Comparison of ENCODE assay signal across 29 mouse cellular contexts in the genomic region with DNA sequence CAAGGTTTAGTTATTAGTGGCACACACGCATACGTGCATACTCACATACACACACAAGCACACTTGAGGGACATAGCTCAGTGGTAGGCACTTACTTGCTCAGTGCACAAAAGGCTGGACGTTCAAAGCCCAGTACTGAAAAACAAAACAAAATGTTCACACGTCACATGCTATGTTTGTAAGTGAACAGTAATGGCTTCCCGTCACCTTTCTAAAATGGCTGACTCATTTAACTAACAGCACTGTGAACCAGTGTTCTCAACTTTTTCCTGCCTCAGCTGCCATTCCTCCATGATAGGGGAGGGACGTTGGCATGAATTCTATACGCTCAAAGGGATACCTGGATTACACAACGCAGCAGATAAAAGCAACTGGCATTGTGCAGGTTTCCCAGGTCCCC. TPM values are rescaled to one million over a fixed set of nuclear protein-coding genes. Genes with fewer than 3 reads are reported as not detected.
A peak's percentile ranks its signal among the peaks of the same experiment; 100 is the strongest.
DNase-seq lines count a peak whose midpoint lies in the region; ATAC-seq and TF ChIP-seq lines count a peak whose summit lies in the region.
"Had no signal": no experiment of that assay in that cellular context is flagged by ENCODE, and none has a peak within 500 bp of the region (broad histone marks: within the 10 kb centered on the region; RNA-seq: fewer than 3 reads in every experiment).

No protein-coding gene starts in this region.

- 84% methylated on average over 8 of the region's 8 CpGs for WGBS in embryonic facial prominence, embryonic 15.5 days
- WGBS in embryonic facial prominence, embryonic 10.5 days = 94% methylated on average over 8 of the region's 8 CpGs
- 78% methylated on average over 8 of the region's 8 CpGs for WGBS in lung, adult 2 months
- WGBS in hindbrain, embryonic 13.5 days = 96% methylated on average over 8 of the region's 8 CpGs

- H3K4me2 ChIP-seq in embryonic facial prominence, embryonic 15.5 days (replicated peaks) = no peak overlapping the region
- no peak overlapping the region for H3K4me2 ChIP-seq in hindbrain, embryonic 13.5 days
- H3K4me2 ChIP-seq: midbrain, embryonic 13.5 days; neural tube, embryonic 15.5 days had no signal

- no peak for ATAC-seq in embryonic facial prominence, embryonic 15.5 days (ENCODE audit: insufficient number of reproducible peaks, low FRiP score, low TSS enrichment, low read depth)
- no peak for ATAC-seq in hindbrain, embryonic 13.5 days (ENCODE audit: low FRiP score)
- no peak for ATAC-seq in cerebellum, adult (ENCODE audit: insufficient number of reproducible peaks, low FRiP score, low TSS enrichment)
- ATAC-seq: hindbrain, postnatal 0 days; liver, embryonic 12.5 days; midbrain, embryonic 13.5 days had no signal

- peaks cover 25% of the 10 kb centered on the region for H3K36me3 ChIP-seq in embryonic facial prominence, embryonic 15.5 days
- peaks cover 28% of the 10 kb centered on the region for H3K36me3 ChIP-seq in embryonic facial prominence, embryonic 10.5 days (replicated peaks)
- H3K36me3 ChIP-seq in hindbrain, embryonic 13.5 days = peaks cover 26% of the 10 kb centered on the region

- TF ChIP-seq CTCF in lung, adult 2 months (IDR thresholded peaks at IDR 0.05; ENCODE audit: insufficient read depth, low read length) = no peak

- peaks cover 22% of the 10 kb centered on the region for H3K4me1 ChIP-seq in embryonic facial prominence, embryonic 15.5 days
- peaks cover 14% of the 10 kb centered on the region for H3K4me1 ChIP-seq in embryonic facial prominence, embryonic 10.5 days
- H3K4me1 ChIP-seq in lung, adult 2 months (ENCODE audit: control insufficient read depth, insufficient read depth, low read length) = peaks cover 5% of the 10 kb centered on the region; the same call in 1 of the 2 replicates
- peaks cover 7% of the 10 kb centered on the region for H3K4me1 ChIP-seq in hindbrain, embryonic 13.5 days (replicated peaks)
- H3K4me1 ChIP-seq: midbrain, embryonic 13.5 days had no signal

- no peak overlapping the region for H3K4me3 ChIP-seq in embryonic facial prominence, embryonic 15.5 days (replicated peaks)
- no peak overlapping the region for H3K4me3 ChIP-seq in embryonic facial prominence, embryonic 10.5 days
- H3K4me3 ChIP-seq in lung, adult 2 months (replicated peaks; ENCODE audit: extremely low read depth, low read depth, low read length) = no peak overlapping the region
- no peak overlapping the region for H3K4me3 ChIP-seq in hindbrain, embryonic 13.5 days
- H3K4me3 ChIP-seq: erythroblast, embryonic 14.5 days; layer of hippocampus, adult 2 months; left cerebral cortex, adult 2 months; liver, embryonic 12.5 days; midbrain, embryonic 13.5 days; neural tube, embryonic 15.5 days had no signal

- TF ChIP-seq POLR2A in lung, adult 2 months (IDR thresholded peaks at IDR 0.05; ENCODE audit: borderline replicate concordance, extremely low read depth, low read depth, low read length) = no peak

- peak overlapping the region; percentile 79 for H3K27ac ChIP-seq in embryonic facial prominence, embryonic 15.5 days (replicated peaks)
- H3K27ac ChIP-seq in embryonic facial prominence, embryonic 10.5 days (replicated peaks) = no peak overlapping the region
- H3K27ac ChIP-seq in hindbrain, embryonic 13.5 days = no peak overlapping the region
- H3K27ac ChIP-seq: hindbrain, postnatal 0 days; left cerebral cortex, adult 2 months; liver, embryonic 12.5 days; midbrain, embryonic 13.5 days; neural tube, embryonic 15.5 days had no signal

- H3K27me3 ChIP-seq in embryonic facial prominence, embryonic 15.5 days = no peaks in the 10 kb centered on the region
- no peaks in the 10 kb centered on the region for H3K27me3 ChIP-seq in embryonic facial prominence, embryonic 10.5 days (replicated peaks; ENCODE audit: low read depth, poor library complexity, severe bottlenecking)
- no peaks in the 10 kb centered on the region for H3K27me3 ChIP-seq in hindbrain, embryonic 13.5 days
- H3K27me3 ChIP-seq: CH12.LX; embryonic facial prominence, embryonic 13.5 days; heart, embryonic 15.5 days; limb, embryonic 13.5 days; liver, embryonic 12.5 days; midbrain, embryonic 13.5 days; neural tube, embryonic 15.5 days had no signal

- DNase-seq in embryonic facial prominence, embryonic 10.5 days (ENCODE audit: low spot score) = no peak
- DNase-seq in lung, adult 2 months = peak; percentile 34
- no peak for DNase-seq in lung, postnatal 14 days
- DNase-seq in induced T-regulatory cell, adult 2 months (ENCODE audit: low read depth) = peak; percentile 17
- DNase-seq: adrenal gland, postnatal 14 days; cerebellum, adult 11-12 months; cerebellum, adult 9-11 months; embryo, embryonic 11 days; kidney, adult 11 months; kidney, postnatal 36 days; liver, postnatal 0 days; right cerebral cortex, postnatal 25 days; spleen, adult 18-20 months had no signal

- H3K9ac ChIP-seq in embryonic facial prominence, embryonic 15.5 days = no peak overlapping the region
- H3K9ac ChIP-seq in hindbrain, embryonic 13.5 days = no peak overlapping the region
- H3K9ac ChIP-seq: limb, embryonic 13.5 days; liver, embryonic 12.5 days; midbrain, embryonic 13.5 days; neural tube, embryonic 15.5 days had no signal

- H3K9me3 ChIP-seq in embryonic facial prominence, embryonic 15.5 days (replicated peaks) = no peaks in the 10 kb centered on the region
- H3K9me3 ChIP-seq in embryonic facial prominence, embryonic 10.5 days = no peaks in the 10 kb centered on the region
- no peaks in the 10 kb centered on the region for H3K9me3 ChIP-seq in hindbrain, embryonic 13.5 days
- H3K9me3 ChIP-seq: embryonic facial prominence, embryonic 13.5 days; G1E; heart, embryonic 10.5 days; heart, embryonic 15.5 days; limb, embryonic 13.5 days; liver, embryonic 12.5 days; midbrain, embryonic 13.5 days; neural tube, embryonic 15.5 days had no signal

RNA-seq across cellular contexts. Expression of a gene that starts 9.6 kb away (rescaled TPM):
- 29.4 TPM in 2 replicates for polyA plus RNA-seq in embryonic facial prominence, embryonic 15.5 days (2015; fragmentation: Nextera tagmentation; extraction: Ambion mirVana)
- polyA plus RNA-seq in embryonic facial prominence, embryonic 10.5 days (2016; fragmentation: Nextera tagmentation; extraction: Ambion mirVana) = 36.6 and 37.5 TPM in 2 replicates
- 7.3 and 11.3 TPM in 2 replicates for polyA plus RNA-seq in lung, adult 2 months (2012; rRNA removed)
- 24.3 and 24.4 TPM in 2 replicates for polyA plus RNA-seq in hindbrain, embryonic 13.5 days (2015; fragmentation: Nextera tagmentation; extraction: Ambion mirVana)

Comparison
In these comparisons a context has a peak if more than half of its experiments do, and no peak if none do; other contexts are left out.
1. DNase-seq: peak in lung, adult 2 months (single experiment) and induced T-regulatory cell, adult 2 months (single experiment); none in embryonic facial prominence, embryonic 10.5 days (single experiment) and lung, postnatal 14 days (single experiment).